Mouse (Mus musculus): ENCODE results near the gene Ctc1.

Ctc1 gene

DNA sequence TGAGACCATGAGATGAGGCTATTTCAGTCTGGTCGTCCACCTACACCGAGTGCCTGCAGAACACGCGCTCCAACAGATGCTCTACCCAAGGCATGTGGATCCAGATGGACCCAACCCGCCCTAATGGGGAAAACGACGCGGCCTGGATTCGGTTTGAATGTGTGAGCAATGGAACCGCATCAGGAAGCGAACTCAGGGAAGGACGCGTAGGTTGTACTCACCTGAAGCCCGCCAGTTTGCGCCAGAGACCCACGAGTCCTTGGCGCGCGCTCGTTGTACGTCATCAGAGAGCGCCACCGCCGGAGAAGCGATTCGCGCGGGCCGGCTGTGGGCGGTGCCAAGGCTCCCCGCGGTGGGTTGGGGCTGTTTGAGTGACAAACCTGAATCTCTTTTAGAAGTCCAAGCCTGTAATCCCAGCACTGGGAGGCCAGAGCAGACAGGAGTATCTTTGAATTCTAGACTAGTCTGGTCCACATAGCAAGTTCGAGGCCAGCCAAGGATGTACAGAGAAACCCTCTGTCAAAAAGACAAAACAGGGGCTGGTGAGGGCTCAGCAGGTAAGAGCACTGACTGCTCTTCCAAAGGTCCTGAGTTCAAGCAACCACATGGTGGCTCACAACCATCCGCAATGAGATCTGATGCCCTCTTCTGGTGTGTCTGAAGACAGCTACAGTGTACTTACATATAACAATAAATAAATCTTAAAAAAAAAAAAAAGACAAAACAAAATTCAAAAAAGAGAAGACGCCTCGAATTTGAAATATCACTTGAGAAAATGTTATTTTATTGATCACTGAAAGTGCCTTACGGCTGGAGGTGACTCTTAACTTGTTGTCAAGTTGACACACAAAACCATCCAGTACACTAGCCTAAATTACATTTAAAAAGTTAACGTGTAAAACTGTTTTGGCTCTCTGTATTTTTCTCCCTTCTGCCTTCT is 7.3 kb upstream of the Ctc1 start, which contains the start of gene Pfas:
TSS of gene Pfas (minus strand) at position 279 of the 940 bp plus-strand sequence.
- peak; percentile 94 for DNase-seq

DNA sequence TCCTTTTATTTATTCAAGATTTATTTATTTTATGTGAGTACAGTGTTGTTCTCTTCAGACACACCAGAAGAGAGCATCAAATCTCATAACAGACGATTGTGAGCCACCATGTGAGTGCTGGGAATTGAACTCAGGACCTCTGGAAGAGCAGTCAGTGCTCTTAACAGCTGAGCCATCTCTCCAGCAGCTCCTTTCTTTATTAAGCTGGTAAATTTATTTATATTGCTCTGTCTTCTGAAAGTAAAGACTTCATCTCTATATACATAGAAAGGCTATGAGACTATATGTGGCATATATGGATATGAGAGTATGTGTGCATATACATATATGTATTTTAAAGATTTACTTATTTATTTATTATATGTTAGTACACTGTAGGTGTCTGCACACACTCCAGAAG is 6.2 kb upstream of the Ctc1 start:
- DNase-seq, result no peak

DNA sequence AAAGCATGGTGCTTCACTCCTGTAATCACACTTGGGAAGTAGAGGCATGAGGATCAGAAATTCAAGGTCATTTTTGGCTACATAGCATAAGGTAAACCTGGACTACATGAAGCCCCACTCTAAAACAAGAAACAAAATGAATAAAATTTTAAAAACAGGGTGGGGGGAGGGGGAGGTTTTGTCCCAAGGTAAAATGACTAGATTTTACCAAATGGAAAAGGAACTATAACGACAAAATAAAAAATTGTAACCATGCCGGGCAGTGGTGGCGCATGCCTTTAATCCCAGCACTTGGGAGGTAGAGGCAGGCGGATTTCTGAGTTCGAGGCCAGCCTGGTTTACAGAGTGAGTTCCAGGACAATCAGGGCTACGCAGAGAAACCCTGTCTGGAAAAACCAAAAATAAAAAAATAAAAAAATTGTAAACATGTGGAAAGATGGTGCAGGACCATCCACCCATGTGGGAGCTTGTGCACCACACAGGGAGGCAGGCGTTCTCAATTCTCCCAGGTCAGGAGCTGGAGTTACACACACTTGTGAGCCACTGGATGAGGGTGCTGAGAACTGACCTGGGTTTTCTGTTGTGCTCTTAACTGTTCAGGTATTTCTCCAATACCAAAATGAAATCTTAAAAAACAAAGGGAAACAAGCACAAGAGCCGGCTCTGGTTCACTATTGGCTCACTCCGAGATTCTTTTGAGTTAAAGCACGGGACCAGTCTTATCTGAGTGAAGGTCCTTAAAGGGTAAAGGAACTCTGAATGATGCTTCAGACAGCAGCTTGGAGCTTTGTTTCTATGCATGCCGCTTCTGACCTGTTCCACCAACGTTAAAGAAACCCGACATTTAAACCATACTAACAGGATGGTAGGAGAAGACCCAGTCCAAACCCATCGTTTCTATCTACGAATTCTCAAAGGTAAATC is 5.0 kb upstream of the Ctc1 start:
- no peak for DNase-seq

DNA sequence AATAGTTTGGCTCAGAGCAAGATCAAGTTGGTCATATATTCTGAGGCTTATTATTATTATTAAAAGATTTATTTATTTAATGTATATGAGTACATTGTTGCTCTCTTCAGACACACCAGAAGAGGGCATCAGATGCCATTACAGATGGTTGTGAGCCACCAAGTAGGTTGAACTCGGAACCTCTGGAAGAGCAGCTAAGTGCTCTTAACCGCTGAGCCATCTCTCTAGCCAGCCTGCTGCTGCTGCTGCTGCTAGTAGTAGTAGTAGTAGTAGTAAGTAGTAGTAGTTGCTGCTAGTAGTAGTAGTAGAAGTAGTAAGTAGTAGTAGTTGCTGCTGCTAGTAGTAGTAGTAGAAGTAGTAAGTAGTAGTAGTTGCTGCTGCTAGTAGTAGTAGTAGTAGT is 4.3 kb upstream of the Ctc1 start:
- peak; percentile 53 for DNase-seq

DNA sequence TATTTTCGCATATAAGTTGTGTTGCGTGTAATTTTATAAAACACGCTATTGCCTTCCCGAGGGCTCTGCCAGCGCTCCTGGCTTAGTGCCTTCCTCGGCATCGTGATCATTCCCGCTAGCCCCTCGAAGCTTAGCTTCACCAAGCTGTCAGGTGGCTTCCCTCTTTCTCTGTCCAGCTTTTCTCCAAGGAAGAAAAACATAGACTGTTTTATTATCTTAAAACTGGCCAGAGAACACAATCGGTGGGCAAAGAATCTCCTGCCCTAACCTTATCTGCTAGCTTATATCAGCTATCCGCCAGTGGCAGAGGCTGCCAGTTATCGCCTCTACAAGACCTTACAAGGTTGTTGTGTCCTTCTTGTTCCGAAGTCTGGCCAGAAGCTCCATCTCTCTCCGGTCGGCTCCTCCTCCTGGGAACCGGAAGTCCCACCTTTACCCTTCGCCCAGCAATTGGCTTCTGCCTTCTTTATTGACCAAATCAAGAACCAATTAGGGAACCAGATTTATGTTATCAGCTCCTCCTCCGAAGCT is 3.6 kb upstream of the Ctc1 start:
- DNase-seq, result peak; percentile 92

DNA sequence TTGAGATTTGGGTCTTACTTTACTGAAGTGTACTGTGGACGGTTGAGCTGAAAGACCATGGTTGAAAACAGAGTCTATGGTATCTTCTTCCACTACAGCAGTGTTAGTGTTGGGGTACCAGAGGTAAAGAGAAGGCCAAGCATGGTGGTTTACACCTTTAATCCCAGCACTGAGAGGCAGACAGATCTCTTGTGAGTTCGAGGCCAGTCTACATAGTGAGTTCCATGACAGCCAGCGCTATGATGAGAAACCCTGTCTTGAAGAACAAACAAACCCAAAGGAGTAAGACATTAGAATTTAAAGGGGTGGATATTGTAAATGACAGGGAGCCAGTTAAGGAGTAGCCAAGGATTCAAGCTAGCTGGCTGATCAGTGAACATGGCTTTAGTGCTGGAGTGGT is 1.0 kb downstream of the Ctc1 start:
- DNase-seq, result no peak

DNA sequence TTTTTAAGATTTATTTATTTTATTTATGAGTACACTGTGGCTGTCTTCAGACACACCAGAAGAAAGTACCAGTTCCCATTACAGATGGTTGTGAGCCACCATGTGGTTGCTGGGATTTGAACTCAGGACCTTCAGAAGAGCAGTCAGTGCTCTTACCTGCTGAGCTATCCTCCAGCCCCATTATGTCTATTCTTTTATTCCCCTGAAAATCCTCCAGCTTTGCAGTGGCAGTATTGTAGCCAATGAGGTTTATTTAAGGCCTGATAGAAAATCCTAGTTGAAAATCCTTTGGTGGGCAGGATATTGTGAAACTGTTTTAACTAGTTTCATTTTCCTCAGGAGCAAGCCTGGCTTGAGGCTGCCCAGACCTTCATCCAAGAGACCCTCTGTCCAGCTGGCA is 5.0 kb downstream of the Ctc1 start:
- no peak for DNase-seq

DNA sequence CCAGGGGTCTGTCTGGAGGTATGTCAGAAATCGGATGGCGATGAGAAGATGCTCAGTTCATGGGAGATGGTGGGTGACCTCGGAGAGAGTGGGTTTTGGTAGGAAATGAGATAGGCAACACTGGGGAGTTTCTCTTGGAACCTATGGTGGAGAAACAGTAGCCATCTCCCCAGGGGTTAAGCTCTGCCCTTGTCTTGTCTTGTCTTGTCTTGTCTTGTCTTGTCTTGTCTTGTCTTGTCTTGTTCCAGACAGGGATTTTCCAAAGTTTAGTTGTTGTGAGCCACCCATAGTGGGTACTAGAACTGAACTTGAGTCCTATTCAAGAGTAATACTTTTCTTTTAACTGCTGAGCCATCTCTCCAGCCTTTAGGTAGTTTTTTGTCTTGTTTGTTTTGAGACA is 10.9 kb downstream of the Ctc1 start:
- no peak for DNase-seq

DNA sequence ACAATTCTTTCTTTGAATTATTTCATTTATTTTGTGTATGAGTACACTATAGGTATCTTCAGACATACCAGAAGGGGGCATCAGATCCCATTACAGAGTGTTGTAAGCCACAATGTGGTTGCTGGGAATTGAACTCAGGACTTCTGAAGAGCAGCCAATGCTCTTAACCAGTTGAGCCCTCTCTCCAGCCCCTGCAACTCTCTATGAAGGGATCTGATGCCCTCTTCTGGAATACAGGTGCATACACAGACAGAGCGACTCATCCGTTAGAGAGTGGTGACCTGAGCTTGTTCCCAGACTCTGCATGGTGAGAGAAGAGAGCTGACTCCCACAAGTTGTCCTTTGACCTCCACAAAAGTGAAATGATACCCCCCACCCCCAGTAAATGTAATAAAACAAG is 13.1 kb downstream of the Ctc1 start:
- DNase-seq, result no peak

DNA sequence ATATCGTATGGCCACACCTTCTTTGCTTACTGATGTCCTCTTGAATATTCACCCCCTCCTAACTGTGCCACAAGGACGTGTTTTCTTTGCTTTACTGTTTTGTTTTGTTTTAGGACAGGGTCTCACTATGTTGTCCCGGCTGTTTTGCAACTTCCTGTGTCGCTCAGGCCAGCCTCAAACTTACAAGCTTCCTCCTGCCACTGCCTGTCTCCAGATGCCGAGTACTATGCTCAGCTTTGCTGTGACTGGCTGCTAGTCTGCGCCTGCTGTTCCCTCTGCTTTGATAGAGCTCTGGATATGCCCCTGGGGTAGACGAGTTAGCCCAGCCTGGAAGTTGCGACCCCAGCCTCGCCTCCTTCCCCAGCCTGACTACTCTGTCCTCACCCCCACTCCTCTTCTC is 17.8 kb downstream of the Ctc1 start:
- no peak for DNase-seq

DNA sequence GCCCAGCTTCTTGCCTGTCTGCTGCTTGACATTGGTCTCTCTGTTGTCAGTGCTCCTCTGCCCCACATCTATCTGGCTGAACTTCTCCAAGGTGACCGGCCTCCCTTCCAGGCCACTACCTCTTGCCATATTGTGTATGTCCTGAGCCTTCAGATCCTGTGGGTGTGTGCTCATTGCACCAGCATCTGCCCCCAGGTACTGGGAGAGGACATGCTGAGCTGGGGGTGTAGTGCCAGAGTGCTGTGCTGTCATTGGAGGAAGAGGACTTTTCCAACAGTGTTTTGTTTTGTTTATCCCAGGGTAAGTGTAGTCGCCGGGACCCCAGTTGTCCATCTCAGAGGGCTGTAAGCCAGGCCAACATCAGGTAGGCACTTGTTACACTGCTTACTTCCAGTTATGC is 18.9 kb downstream of the Ctc1 start:
- DNase-seq, result no peak

DNA sequence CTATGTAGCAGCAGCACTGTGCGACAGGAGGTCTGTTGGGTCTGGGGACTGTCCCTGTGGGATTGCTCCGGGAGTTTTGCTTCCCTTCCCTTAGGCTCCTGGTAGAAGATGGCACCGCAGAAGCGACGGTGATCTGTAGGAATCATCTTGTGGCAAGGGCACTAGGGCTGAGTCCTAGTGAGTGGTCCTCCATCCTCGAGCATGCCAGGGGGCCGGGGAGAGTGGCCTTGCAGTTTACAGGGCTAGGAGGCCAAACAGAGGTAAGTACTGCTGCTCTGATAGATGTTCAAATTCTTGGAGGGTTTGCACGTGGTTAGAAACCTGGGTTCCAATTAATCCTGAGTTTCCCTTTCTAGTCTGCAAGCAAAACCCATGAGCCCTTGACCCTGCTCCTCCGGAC is 19.7 kb downstream of the Ctc1 start:
- no peak for DNase-seq

DNA sequence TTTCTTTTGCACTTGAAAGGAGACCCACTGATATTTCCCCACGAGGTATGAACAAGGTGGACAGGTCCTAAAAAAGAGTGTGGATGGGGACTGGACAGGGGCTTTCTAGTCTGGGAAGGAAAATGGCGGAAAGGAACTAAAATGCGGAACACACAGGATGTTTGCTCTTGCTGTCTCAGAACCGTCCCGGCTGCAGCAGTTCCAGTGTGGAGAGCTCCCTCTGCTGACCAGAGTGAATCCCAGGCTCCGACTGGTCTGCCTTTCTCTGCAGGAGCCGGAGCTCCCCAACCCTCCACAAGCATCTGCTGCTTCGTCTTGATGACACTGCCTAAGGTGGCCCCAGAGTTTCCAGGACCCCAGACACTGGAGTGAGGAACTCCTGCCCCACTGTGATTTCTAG is 20.1 kb downstream of the Ctc1 start:
- DNase-seq, result peak; percentile 88

DNA sequence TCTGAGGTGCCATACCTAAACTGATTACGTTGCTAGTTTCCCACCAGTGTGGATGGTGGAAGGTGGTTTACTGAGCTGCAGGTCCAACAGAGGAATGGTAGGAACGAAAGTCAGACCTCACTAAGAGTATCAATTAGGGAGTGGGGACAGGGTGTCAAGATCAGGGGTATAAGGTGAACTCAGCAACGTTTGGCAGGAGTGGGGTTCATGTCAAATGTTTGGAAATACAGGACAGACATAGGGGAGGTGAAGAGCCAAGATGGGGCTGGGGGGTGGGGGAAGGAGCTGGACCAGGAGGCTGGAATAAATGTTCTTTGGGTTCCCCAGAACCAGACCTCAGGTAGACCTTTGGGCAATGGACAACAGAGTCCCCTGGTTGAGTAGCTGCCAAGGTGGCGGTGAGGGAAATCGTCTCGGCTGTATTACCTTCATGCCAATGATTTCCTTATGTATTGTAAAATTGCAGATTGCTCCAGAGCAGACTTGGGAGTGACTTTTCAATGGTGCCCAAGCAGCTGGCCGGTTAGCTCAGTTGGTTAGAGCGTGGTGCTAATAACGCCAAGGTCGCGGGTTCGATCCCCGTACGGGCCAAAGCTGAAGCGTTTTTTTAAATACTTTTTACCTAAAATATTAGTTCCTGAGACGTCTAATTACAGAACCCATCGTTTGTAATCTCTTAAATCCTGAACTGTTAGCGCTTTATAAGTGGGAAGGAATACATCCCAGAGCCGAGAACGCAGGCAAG is 20.9 kb downstream of the Ctc1 start:
- peak; percentile 90 for DNase-seq

DNA sequence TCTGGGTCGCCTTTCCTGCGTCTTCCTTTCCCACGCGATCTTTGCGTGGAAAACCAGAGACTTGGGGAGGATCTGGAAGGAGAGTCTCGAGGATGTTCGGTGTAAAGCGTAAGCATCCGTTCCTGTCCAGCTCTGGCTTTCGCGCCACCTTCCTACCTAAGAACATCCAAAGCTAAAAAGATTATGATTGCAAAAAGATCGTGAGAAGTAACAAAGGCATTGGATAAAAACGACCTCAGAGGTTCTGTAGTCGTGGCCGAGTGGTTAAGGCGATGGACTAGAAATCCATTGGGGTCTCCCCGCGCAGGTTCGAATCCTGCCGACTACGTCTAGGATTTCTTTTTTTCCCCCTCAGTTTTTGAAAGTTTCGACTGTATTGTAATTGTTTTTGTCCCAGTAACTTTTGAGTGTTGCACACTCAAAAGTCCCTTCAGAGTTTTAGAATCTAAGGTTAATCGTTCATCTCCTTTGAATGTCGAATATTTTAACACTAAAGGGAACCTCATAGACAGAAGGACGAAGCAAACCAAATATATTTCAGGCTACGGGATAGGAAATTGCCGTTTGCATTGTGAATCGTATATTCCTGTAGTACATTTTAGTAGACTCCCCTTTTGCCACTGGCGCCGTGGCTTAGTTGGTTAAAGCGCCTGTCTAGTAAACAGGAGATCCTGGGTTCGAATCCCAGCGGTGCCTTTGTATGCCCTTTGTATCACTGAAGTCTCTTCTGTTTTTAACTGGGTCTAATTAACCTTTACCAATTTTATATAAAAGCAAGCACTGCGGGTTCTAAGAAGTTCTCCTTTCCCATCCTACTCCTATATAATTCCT is 21.7 kb downstream of the Ctc1 start:
- DNase-seq, result peak; percentile 90

DNA sequence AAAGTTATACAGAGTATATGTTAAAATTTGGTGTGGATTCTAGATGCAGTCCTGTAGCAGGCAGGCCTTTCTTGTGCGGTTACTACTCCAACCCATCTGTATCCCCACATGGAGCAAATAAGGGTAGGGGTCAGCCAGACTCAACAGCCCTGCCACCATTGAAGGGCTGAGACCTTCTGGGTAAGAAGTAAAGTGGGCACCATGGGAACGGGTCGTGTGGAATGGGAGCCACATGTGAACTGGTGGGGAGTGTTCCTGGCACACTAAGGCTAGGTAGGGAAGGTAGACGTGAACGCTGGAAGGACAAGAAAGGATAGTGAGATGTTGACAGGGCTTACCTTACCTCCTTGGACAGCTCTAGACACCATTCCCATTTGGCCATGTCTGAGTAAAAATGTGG is 22.5 kb downstream of the Ctc1 start:
- no peak for DNase-seq

DNA sequence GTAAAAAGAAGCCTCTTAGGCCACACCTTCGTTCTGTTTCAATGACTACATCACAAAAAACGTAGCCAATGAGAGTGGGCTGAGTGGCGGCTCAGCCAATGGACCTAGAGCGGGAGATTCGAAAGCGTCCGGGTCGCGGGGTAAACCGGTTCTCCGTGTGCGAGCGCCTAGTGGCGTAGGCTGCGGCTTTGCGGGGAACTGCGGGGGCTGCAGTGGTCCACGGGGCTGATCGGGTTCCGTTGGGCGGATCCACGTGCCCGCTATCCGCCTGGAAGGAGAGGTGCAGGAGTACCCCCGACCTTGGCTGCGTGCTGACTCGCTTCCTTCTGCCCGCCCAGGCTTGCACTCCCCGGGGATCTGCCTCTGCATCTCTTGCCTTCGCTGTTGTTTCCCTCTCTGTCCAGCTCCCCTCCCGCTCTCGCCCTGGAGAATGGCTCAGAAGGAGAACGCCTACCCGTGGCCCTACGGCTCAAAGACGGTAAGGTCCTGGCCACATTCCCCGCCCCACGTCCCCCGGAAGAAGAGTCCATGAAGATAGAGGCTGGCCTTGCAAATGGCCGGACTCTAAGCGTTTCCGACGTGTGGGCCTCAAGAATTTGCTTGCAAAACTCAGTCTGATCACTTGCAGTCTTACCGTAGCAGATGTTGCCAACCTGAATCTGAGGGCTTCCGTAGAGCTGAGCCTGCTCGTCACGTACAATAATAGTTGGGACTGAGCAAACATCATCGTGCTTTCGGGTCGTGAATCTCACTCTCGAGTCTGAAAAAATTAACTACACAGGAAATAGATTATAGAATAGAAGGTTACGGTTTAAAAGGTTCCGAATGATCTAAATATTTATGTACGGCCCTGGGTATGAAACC is 30.1 kb downstream of the Ctc1 start, which contains the start of gene Aurkb:
TSS of gene Aurkb (plus strand) at position 117 of the 864 bp plus-strand sequence.
- peak; percentile 93 for DNase-seq

DNA sequence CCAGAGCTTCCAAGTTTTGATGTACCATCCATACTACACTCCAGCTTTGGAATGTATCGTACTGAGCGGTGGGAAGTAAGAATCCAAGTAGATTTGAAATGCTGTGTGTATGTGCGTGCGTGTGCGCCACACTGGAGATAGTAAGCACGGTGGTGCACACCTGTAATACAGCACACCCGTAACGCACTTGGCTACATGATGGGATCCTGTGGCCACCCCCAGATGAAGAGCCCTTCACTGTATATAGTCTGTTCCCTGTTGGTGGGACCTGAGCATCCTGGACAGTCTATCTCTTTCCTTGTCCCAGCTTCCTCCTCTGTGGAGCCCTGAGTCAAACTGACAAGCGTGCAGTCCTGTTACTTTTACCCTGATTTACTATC is 30.7 kb downstream of the Ctc1 start:
- no peak for DNase-seq

DNA sequence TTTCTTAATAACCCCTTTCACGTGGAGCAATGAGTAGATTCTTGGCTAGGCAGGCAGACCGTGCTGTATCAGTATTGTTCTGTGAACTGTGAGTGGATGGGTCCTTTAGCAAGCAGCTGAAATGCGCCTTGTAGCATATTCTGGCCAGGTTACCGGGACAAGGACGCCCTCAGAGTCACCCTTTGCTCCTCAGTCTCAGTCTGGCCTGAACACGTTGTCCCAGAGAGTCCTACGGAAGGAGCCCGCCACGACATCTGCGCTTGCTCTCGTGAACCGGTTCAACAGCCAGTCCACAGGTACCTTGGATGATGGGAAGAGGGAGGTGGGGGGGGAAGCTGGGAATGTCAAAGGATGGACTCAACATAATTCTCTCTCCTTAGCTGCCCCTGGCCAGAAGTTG is 31.9 kb downstream of the Ctc1 start:
- DNase-seq, result no peak

DNA sequence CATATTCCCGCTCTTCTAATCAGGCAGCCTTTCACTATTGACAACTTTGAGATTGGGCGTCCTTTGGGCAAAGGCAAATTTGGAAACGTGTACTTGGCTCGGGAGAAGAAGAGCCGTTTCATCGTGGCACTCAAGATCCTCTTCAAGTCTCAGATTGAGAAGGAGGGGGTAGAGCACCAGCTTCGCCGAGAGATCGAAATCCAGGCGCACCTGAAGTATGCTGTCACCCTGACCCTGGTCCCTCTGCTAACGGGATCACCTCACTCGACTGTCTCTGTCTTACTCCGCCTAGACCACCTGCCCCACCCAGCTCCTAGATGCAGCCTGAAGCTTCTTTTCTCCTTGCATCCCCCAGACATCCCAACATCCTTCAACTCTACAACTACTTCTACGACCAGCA is 32.4 kb downstream of the Ctc1 start:
- no peak for DNase-seq

DNA sequence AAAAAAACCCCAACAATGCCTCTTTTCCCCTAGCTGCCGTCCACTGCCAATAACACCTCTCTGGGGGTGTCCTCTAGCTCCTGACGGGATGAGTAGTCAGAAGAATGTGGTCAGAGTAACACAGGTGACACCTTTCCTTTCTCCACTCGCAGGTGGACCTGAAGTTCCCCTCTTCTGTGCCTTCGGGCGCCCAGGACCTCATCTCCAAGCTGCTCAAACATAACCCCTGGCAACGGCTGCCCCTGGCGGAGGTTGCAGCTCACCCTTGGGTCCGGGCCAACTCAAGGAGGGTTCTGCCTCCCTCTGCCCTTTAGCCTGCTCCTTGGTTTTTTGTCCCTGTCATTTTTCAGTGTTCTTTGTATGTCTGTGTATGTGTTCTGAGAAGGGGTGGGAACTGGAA is 35.0 kb downstream of the Ctc1 start:
- no peak for DNase-seq

Measured in liver (tissue).